Mouse (Mus musculus): ENCODE data around the gene Ptprg. TPM values are rescaled to one million over a fixed set of nuclear protein-coding genes. Genes with fewer than 3 reads are reported as not detected.
"Not testable (repeated sequence)": the region's sequence is repeated elsewhere in the genome, so short reads cannot be mapped to it uniquely, and the experiment has no call there.

Ptprg gene
- polyA plus RNA-seq, 1 experiment from 2014 or later: 33.5 TPM

GRCm38 (mm10) chr14:12283641-12284040 is 730.3 kb downstream of the Ptprg start, which contains the start of gene Gm49355:
Gene Gm49355, plus strand, starts transcription at chr14:12283976.
- no peaks in the 10 kb centered on the region for H3K4me1 ChIP-seq (replicated peaks; ENCODE audit: control insufficient read depth, insufficient read depth, low read length)
- H3K4me3 ChIP-seq (replicated peaks; ENCODE audit: low read length): peak within 1 kb of the TSS; percentile 70
- ATAC-seq: peak; percentile 32
- H3K9ac ChIP-seq (replicated peaks; ENCODE audit: low read depth, low read length): peak within 1 kb of the TSS; percentile 78
- no peaks in the 10 kb centered on the region for H3K36me3 ChIP-seq (ENCODE audit: control insufficient read depth, insufficient read depth)
- no peaks in the 10 kb centered on the region for H3K9me3 ChIP-seq (ENCODE audit: control insufficient read depth, low read length)
- H3K27ac ChIP-seq (ENCODE audit: low read length): peak within 1 kb of the TSS; percentile 74
- H3K4me2 ChIP-seq (ENCODE audit: low read length): peak within 1 kb of the TSS; percentile 71
- H3K27me3 ChIP-seq (replicated peaks; ENCODE audit: control insufficient read depth, insufficient read depth, low read length): no peaks in the 10 kb centered on the region
- 77% methylated on average over 6 of the region's 6 CpGs for WGBS

GRCm38 (mm10) chr14:12284141-12284912 is 731.0 kb downstream of the Ptprg start, which contains the start of gene 3830406C13Rik:
Gene 3830406C13Rik, plus strand, starts transcription at chr14:12284173.
- Histone ChIP-seq H3K27ac (ENCODE audit: low read length) (peak within 1 kb of the TSS; percentile 74), H3K9me3 (ENCODE audit: control insufficient read depth, low read length) (no peaks in the 10 kb centered on the region), H3K4me3 (replicated peaks; ENCODE audit: low read length) (peak within 1 kb of the TSS; percentile 70), H3K36me3 (ENCODE audit: control insufficient read depth, insufficient read depth) (no peaks in the 10 kb centered on the region), H3K27me3 (replicated peaks; ENCODE audit: control insufficient read depth, insufficient read depth, low read length) (no peaks in the 10 kb centered on the region), H3K4me2 (ENCODE audit: low read length) (peak within 1 kb of the TSS; percentile 71), H3K9ac (replicated peaks; ENCODE audit: low read depth, low read length) (peak within 1 kb of the TSS; percentile 78), H3K4me1 (replicated peaks; ENCODE audit: control insufficient read depth, insufficient read depth, low read length) (no peaks in the 10 kb centered on the region)
- WGBS: under 1% methylated on average over 48 of the region's 48 CpGs
- peak; percentile 99 for ATAC-seq

GRCm38 (mm10) chr14:12289747-12290146 is 736.4 kb downstream of the Ptprg start:
- H3K9ac ChIP-seq (replicated peaks; ENCODE audit: low read depth, low read length); H3K4me2 ChIP-seq (ENCODE audit: low read length); H3K36me3 ChIP-seq (ENCODE audit: control insufficient read depth, insufficient read depth); H3K27ac ChIP-seq (ENCODE audit: low read length); H3K4me1 ChIP-seq (replicated peaks; ENCODE audit: control insufficient read depth, insufficient read depth, low read length); H3K27me3 ChIP-seq (replicated peaks; ENCODE audit: control insufficient read depth, insufficient read depth, low read length); H3K4me3 ChIP-seq (replicated peaks; ENCODE audit: low read length); H3K9me3 ChIP-seq (ENCODE audit: control insufficient read depth, low read length); ATAC-seq: not testable (repeated sequence)

Other genes with a start within 250 kb of the Ptprg start
- gene Gm3839, start 196.8 kb upstream of the Ptprg start, polyA plus RNA-seq (2015; fragmentation: Nextera tagmentation; extraction: Ambion mirVana): 0.75 and 1.1 TPM in 2 replicates